Mouse (Mus musculus) CH12.LX (cell line): ENCODE results near the gene Camta1.

ENCODE experiments used
- BHLHE40 ChIP-seq: IDR thresholded peaks from 2 replicates; pipeline ENCODE4 v1.6.1; 2011; ENCODE audit warnings: mild to moderate bottlenecking, low read depth, low read length, improper control_type of control experiment
- CTCF ChIP-seq, 2 experiments: IDR thresholded peaks in 1 of 2; conservative IDR thresholded peaks in 1 of 2; 2 replicates each; pipeline ENCODE4 v1.5.1; 2011 to 2012; ENCODE audit warnings: low read depth in 2 of 2, low read length in 2 of 2, improper control_type of control experiment in 1 of 2, inconsistent platforms in 1 of 2, mild to moderate bottlenecking in 1 of 2, moderate library complexity in 1 of 2
- EP300 ChIP-seq: IDR thresholded peaks from 2 replicates; pipeline ENCODE4 v1.6.1; 2011; ENCODE audit warnings: low read length, improper control_type of control experiment
- HCFC1 ChIP-seq: IDR thresholded peaks from 2 replicates; pipeline ENCODE4 v1.6.1; 2012; ENCODE audit warnings: low read depth, mild to moderate bottlenecking, inconsistent platforms, low read length, improper control_type of control experiment
- NELFE ChIP-seq: IDR thresholded peaks from 2 replicates; pipeline ENCODE4 v1.6.1; 2011; ENCODE audit warnings: low read depth, low read length, improper control_type of control experiment
- POLR2A ChIP-seq: IDR thresholded peaks from 2 replicates; pipeline ENCODE4 v1.6.1; 2011; ENCODE audit warnings: low read depth, mild to moderate bottlenecking, improper control_type of control experiment, low read length
- USF1 ChIP-seq: IDR thresholded peaks from 2 replicates; pipeline ENCODE4 v1.6.1; 2014; ENCODE audit warnings: low read depth, mild to moderate bottlenecking, inconsistent platforms, low read length, improper control_type of control experiment
- ZC3H11A ChIP-seq: IDR thresholded peaks from 2 replicates; pipeline ENCODE4 v1.6.1; 2012; ENCODE audit warnings: low read depth, mild to moderate bottlenecking, inconsistent platforms, low read length, improper control_type of control experiment

DNA sequence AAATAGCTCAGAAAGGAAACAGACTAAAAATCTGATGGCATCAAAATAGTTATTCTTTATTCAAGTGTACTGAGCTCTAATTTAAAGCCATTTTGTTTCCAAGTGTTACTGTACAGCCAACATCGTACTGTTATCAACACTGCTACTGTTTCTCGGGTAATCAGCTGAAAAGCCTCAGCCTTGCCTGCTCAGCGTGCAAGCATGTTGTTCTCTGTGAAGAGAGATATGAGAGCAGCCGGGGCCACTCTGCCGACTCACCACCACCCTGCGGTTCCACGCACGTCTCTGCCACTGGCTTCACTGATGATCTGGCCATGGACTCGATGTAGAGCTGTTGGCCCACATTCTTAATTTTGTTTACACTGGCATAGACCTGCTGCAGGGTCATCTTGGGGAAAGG lies 837.5 kb downstream of the Camta1 start:
- TF ChIP-seq BHLHE40: no peak
- TF ChIP-seq EP300: no peak
- no peak for TF ChIP-seq ZC3H11A
- TF ChIP-seq NELFE: no peak
- TF ChIP-seq CTCF (conservative IDR thresholded peaks at IDR 0.05 in 1 of 2, IDR thresholded peaks at IDR 0.05 in 1 of 2; ENCODE audit: low read depth in 2 of 2, low read length in 2 of 2): no peak
- TF ChIP-seq HCFC1: no peak
- no peak for TF ChIP-seq POLR2A
- TF ChIP-seq USF1: no peak
